Mouse (Mus musculus) midbrain, embryonic 16.5 days (tissue): ENCODE results near the gene Tmem108. TPM values are rescaled to one million over a fixed set of nuclear protein-coding genes. Genes with fewer than 3 reads are reported as not detected.
A peak's percentile ranks its signal among the peaks of the same experiment; 100 is the strongest.

Source experiments
- ATAC-seq: fragments of 200-750 bp; cut with Nextera tagmentation; 2 replicates; pipeline ENCODE4 v1.8.0; 2017; ENCODE audit warnings: moderate TSS enrichment
- H3K27ac ChIP-seq: fragments of 300-500 bp; sonication (generic); 2 replicates; pipeline ENCODE4 v1.5.1; 2014; ENCODE audit warnings: mild to moderate bottlenecking, low read length, mixed read lengths
- H3K27me3 ChIP-seq: fragments of 300-500 bp; sonication (generic); 2 replicates; pipeline ENCODE4 v1.6.1; 2014; ENCODE audit warnings: low read depth, low read length, mixed read lengths; ENCODE audit not compliant: control insufficient read depth, insufficient read depth
- H3K36me3 ChIP-seq: fragments of 300-500 bp; sonication (generic); 2 replicates; pipeline ENCODE4 v1.6.1; 2014; ENCODE audit warnings: mild to moderate bottlenecking, low read length, moderate library complexity, mixed read lengths; ENCODE audit not compliant: control insufficient read depth, insufficient read depth
- H3K4me1 ChIP-seq: fragments of 300-500 bp; sonication (generic); 2 replicates; pipeline ENCODE4 v1.6.1; 2014; ENCODE audit warnings: mild to moderate bottlenecking, low read length, mixed read lengths; ENCODE audit not compliant: control insufficient read depth, insufficient read depth
- H3K4me2 ChIP-seq: fragments of 300-500 bp; sonication (generic); 2 replicates; pipeline ENCODE4 v1.6.1; 2014; ENCODE audit warnings: mild to moderate bottlenecking, low read length, mixed read lengths
- H3K4me3 ChIP-seq: fragments of 300-500 bp; sonication (generic); 2 replicates; pipeline ENCODE4 v1.5.1; 2014; ENCODE audit warnings: low read depth, mild to moderate bottlenecking, low read length, moderate library complexity, mixed read lengths
- H3K9ac ChIP-seq: fragments of 300-500 bp; sonication (generic); 2 replicates; pipeline ENCODE4 v1.6.1; 2014; ENCODE audit warnings: low read depth, low read length, mixed read lengths
- H3K9me3 ChIP-seq: fragments of 300-500 bp; sonication (generic); replicated peaks from 2 replicates; pipeline ENCODE4 v1.6.1; 2014; ENCODE audit warnings: mild to moderate bottlenecking, low read length, mixed read lengths; ENCODE audit not compliant: control insufficient read depth, poor library complexity, severe bottlenecking
- WGBS: fragments of 180-500 bp; shearing (Covaris S2); extraction: QIAGEN DNeasy Blood & Tissue Kit; methylation state at CpG from one replicate; pipeline ENCODE4 v1.1.7; 2014; 5-methylcytosine and 5-hydroxymethylcytosine counted together
- polyA plus RNA-seq: library from polyadenylated mRNA; unstranded; fragments of >200 nt; fragmentation: Nextera tagmentation; extraction: Ambion mirVana; gene quantifications from 2 replicates; pipeline ENCODE4 v1.2.1, GENCODE M21; 2015

The Tmem108 gene
- polyA plus RNA-seq: 28.9 and 29.6 TPM in 2 replicates

- under 1% methylated on average over 50 of the region's 51 CpGs for WGBS
These were observed at the start of gene Tmem108 for GRCm38 (mm10) chr9:103761647-103762084. Tmem108 (minus strand) TSS chr9:103761837.

GRCm38 (mm10) chr9:103789029-103789428 lies 27.4 kb upstream of the Tmem108 start:
- Histone ChIP-seq H3K4me2 (no peak overlapping the region), H3K27me3 (no peaks in the 10 kb centered on the region), H3K27ac (no peak overlapping the region), H3K9me3 (no peaks in the 10 kb centered on the region), H3K4me3 (no peak overlapping the region), H3K36me3 (no peaks in the 10 kb centered on the region), H3K4me1 (no peaks in the 10 kb centered on the region), H3K9ac (no peak overlapping the region)
- WGBS: 67% methylated on average over 1 of the region's 1 CpGs
- no peak for ATAC-seq

More at GRCm38 (mm10) chr9:103761647-103762084, at the start of gene Tmem108:
- Histone ChIP-seq H3K9me3 (no peaks in the 10 kb centered on the region), H3K4me1 (peaks cover 12% of the 10 kb centered on the region), H3K9ac (peak within 1 kb of the TSS; percentile 92), H3K27me3 (no peaks in the 10 kb centered on the region), H3K27ac (peak within 1 kb of the TSS; percentile 74), H3K4me3 (peak within 1 kb of the TSS; percentile 86), H3K36me3 (no peaks in the 10 kb centered on the region), H3K4me2 (peak within 1 kb of the TSS; percentile 79)
- ATAC-seq: peak; percentile 95

- Histone ChIP-seq H3K9me3 (no peaks in the 10 kb centered on the region), H3K36me3 (no peaks in the 10 kb centered on the region), H3K9ac (no peak overlapping the region), H3K27me3 (no peaks in the 10 kb centered on the region), H3K27ac (no peak overlapping the region), H3K4me1 (no peaks in the 10 kb centered on the region), H3K4me2 (no peak overlapping the region), H3K4me3 (no peak overlapping the region)
- ATAC-seq: no peak
- 86% methylated on average over 4 of the region's 4 CpGs for WGBS
These were observed 22.5 kb upstream of the Tmem108 start for GRCm38 (mm10) chr9:103784156-103784555.

- Histone ChIP-seq H3K36me3 (no peaks in the 10 kb centered on the region), H3K9me3 (no peaks in the 10 kb centered on the region), H3K9ac (no peak overlapping the region), H3K4me3 (no peak overlapping the region), H3K27me3 (no peaks in the 10 kb centered on the region), H3K4me1 (no peaks in the 10 kb centered on the region), H3K27ac (no peak overlapping the region), H3K4me2 (peak overlapping the region; percentile 28)
- no peak for ATAC-seq
- 62% methylated on average over 16 of the region's 16 CpGs for WGBS
These were observed 21.6 kb upstream of the Tmem108 start for GRCm38 (mm10) chr9:103783276-103783675.

GRCm38 (mm10) chr9:103782306-103782705 lies 20.7 kb upstream of the Tmem108 start:
- Histone ChIP-seq H3K4me2 (no peak overlapping the region), H3K36me3 (no peaks in the 10 kb centered on the region), H3K4me3 (no peak overlapping the region), H3K4me1 (no peaks in the 10 kb centered on the region), H3K27ac (no peak overlapping the region), H3K9me3 (no peaks in the 10 kb centered on the region), H3K9ac (no peak overlapping the region), H3K27me3 (no peaks in the 10 kb centered on the region)
- no peak for ATAC-seq
- 76% methylated on average over 7 of the region's 7 CpGs for WGBS

GRCm38 (mm10) chr9:103781407-103781806 lies 19.8 kb upstream of the Tmem108 start:
- no peak for ATAC-seq
- WGBS: 82% methylated on average over 7 of the region's 7 CpGs
- Histone ChIP-seq H3K27ac (no peak overlapping the region), H3K36me3 (no peaks in the 10 kb centered on the region), H3K4me3 (no peak overlapping the region), H3K9ac (no peak overlapping the region), H3K27me3 (no peaks in the 10 kb centered on the region), H3K4me1 (no peaks in the 10 kb centered on the region), H3K4me2 (no peak overlapping the region), H3K9me3 (no peaks in the 10 kb centered on the region)

- no peaks in the 10 kb centered on the region for H3K9me3 ChIP-seq
These were observed 19.0 kb upstream of the Tmem108 start for GRCm38 (mm10) chr9:103780598-103780997.

GRCm38 (mm10) chr9:103778185-103778584 lies 16.5 kb upstream of the Tmem108 start:
- Histone ChIP-seq H3K4me1 (no peaks in the 10 kb centered on the region), H3K4me2 (no peak overlapping the region), H3K36me3 (no peaks in the 10 kb centered on the region), H3K9ac (no peak overlapping the region), H3K9me3 (no peaks in the 10 kb centered on the region), H3K4me3 (no peak overlapping the region), H3K27me3 (no peaks in the 10 kb centered on the region), H3K27ac (no peak overlapping the region)
- WGBS: 50% methylated on average over 1 of the region's 1 CpGs
- no peak for ATAC-seq

More at GRCm38 (mm10) chr9:103780598-103780997, 19.0 kb upstream of the Tmem108 start:
- WGBS: 94% methylated on average over 4 of the region's 4 CpGs
- no peaks in the 10 kb centered on the region for H3K4me1 ChIP-seq
- H3K9ac ChIP-seq: no peak overlapping the region
- no peak overlapping the region for H3K27ac ChIP-seq
- no peak overlapping the region for H3K4me3 ChIP-seq
- H3K36me3 ChIP-seq: no peaks in the 10 kb centered on the region
- no peaks in the 10 kb centered on the region for H3K27me3 ChIP-seq
- ATAC-seq: no peak
- no peak overlapping the region for H3K4me2 ChIP-seq

GRCm38 (mm10) chr9:103761151-103761571 lies 476 bp downstream of the Tmem108 start:
- Histone ChIP-seq H3K9me3 (no peaks in the 10 kb centered on the region), H3K4me2 (peak overlapping the region; percentile 79), H3K9ac (peak overlapping the region; percentile 92), H3K27ac (peak overlapping the region; percentile 74), H3K4me3 (peak overlapping the region; percentile 86), H3K4me1 (peaks cover 12% of the 10 kb centered on the region), H3K27me3 (no peaks in the 10 kb centered on the region), H3K36me3 (no peaks in the 10 kb centered on the region)
- peak; percentile 29 for ATAC-seq
- WGBS: under 1% methylated on average over 30 of the region's 30 CpGs
